Mouse (Mus musculus): Measurements from ENCODE around the gene Lrriq3. TPM values are rescaled to one million over a fixed set of nuclear protein-coding genes. Genes with fewer than 3 reads are reported as not detected.

Lrriq3 gene
- total RNA-seq, 2 experiments from 2014 or later = 0.22 to 0.43 TPM

GRCm38 (mm10) chr3:155235502-155235901 lies 142.3 kb downstream of the Lrriq3 start:
- intact Hi-C loops (cut with DNase I) = no loop called here
- DNase-seq = no peak

Other genes with a start within 250 kb of the Lrriq3 start
- gene Tnni3k, start 38.0 kb upstream of the Lrriq3 start, total RNA-seq (2021) = 10 to 100 TPM; 87.0 to 90.5 TPM
- 10 to 100 TPM in 1 of 2 experiments, 1 to 10 TPM in 1; 9.1 to 11.3 TPM for gene Fpgt, start within 50 bp of the Lrriq3 start, total RNA-seq (2021)

Data from heart, postnatal 14 days (tissue).